Mouse (Mus musculus) megakaryocyte, embryonic 14.5 days (primary cell): ENCODE data around the gene Gnas. TPM values are rescaled to one million over a fixed set of nuclear protein-coding genes. Genes with fewer than 3 reads are reported as not detected.

Experiments
- H3K27me3 ChIP-seq: replicated peaks from 2 replicates; pipeline ENCODE3; 2012; ENCODE audit warnings: inconsistent platforms
- H3K36me3 ChIP-seq: replicated peaks from 2 replicates; pipeline ENCODE3; 2012; ENCODE audit warnings: low read length, inconsistent platforms, mixed read lengths
- H3K4me1 ChIP-seq: 2 replicates; pipeline ENCODE4 v1.6.1; 2012; ENCODE audit warnings: inconsistent platforms
- H3K4me3 ChIP-seq: replicated peaks from 2 replicates; pipeline ENCODE3; 2012; ENCODE audit warnings: moderate library complexity, mild to moderate bottlenecking, inconsistent platforms
- H3K9me3 ChIP-seq: 2 replicates; pipeline ENCODE4 v1.6.1; 2012; ENCODE audit warnings: inconsistent platforms
- FLI1 ChIP-seq: IDR thresholded peaks from 2 replicates; pipeline ENCODE4 v1.6.1; 2012; ENCODE audit warnings: low read length, inconsistent platforms, mixed read lengths
- GATA1 ChIP-seq: IDR thresholded peaks from 3 replicates; pipeline ENCODE4 v1.6.1; 2012; ENCODE audit warnings: mixed read lengths, low read length, inconsistent platforms, borderline replicate concordance
- polyA plus RNA-seq: library from polyadenylated mRNA; stranded (reverse); fragments of >175 nt; gene quantifications from 2 replicates; pipeline ENCODE4 v1.2.3, GENCODE M21; 2012; ENCODE audit warnings: low replicate concordance; ENCODE audit not compliant: insufficient read depth

Gnas gene
- polyA plus RNA-seq, 1 experiment = 1,276 TPM

DNA sequence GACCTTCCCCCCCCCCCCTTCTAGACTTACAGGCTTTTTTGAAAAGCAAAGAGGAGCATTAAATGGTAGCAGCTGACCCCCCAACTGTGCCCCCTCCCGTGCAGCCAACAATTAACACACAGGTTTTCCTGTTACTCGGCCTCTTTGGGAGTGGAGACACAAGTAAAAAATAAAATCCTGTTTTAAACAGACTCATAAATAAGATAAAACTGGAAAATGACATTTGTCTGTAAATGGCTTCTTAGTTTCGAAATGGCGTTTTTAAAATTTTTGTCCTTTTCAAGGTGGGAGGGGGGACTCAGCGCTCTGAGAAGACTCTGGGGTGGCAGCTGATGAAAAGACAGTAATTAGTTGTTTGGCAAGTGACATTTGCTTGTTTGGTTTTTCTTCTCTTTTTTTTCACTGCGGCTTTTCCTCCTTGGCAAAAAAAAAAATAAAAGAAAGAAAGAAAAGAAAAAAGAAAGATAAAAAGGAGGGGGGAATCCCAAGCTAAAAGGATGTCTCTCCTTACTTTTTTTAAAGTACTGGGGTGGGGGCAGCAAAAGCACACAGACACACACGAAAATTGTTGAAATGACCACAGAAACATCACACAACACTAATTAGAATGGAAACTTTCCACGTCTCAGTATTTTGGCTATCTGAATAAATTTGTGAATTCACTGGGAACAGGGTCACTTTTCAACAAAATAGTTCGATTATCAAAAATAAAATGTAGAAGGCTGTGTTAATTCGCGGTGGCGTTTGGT is 47.3 kb downstream of the Gnas start:
- H3K4me1 ChIP-seq = peaks cover 53% of the 10 kb centered on the region
- peak overlapping the region; percentile 97 for H3K4me3 ChIP-seq
- no peaks in the 10 kb centered on the region for H3K27me3 ChIP-seq
- TF ChIP-seq FLI1 = no peak
- TF ChIP-seq GATA1 = no peak
- peaks cover 40% of the 10 kb centered on the region for H3K36me3 ChIP-seq
- H3K9me3 ChIP-seq = peaks cover 9% of the 10 kb centered on the region

DNA sequence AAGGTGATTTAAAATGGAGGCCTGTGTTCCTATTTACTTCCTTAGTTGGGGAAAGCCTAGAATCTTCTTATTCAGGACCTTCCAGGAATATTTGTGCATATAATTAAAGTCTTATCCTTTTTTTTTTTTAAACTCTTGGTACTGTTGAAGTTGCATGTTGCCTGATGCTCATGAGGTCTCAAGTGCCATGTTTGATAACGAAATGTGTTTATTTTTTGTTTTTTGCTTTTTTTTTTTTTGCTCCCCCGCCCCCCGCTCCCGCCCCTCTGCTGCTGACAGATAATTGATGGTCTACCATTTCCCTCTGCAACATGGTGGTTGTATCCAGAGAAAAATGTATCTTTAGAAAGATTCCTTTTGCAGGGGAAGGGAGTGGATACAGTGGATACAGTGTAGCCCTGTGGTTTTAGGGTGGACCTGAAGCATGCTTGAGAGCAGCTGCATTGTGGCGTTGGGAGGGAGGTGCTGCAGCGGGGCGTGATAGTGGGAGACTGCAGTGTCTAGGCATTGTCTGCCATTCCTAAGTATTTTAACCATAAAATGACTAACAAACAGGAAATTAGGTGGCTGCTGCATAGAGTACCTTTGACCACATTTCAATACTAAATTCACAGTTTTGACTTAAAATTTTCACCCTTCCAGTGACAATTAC is 49.2 kb downstream of the Gnas start:
- Histone ChIP-seq H3K27me3 (no peaks in the 10 kb centered on the region), H3K9me3 (no peaks in the 10 kb centered on the region), H3K4me1 (peaks cover 71% of the 10 kb centered on the region), H3K36me3 (peaks cover 57% of the 10 kb centered on the region), H3K4me3 (peak overlapping the region; percentile 86)
- TF ChIP-seq GATA1 (no peak), FLI1 (no peak)

DNA sequence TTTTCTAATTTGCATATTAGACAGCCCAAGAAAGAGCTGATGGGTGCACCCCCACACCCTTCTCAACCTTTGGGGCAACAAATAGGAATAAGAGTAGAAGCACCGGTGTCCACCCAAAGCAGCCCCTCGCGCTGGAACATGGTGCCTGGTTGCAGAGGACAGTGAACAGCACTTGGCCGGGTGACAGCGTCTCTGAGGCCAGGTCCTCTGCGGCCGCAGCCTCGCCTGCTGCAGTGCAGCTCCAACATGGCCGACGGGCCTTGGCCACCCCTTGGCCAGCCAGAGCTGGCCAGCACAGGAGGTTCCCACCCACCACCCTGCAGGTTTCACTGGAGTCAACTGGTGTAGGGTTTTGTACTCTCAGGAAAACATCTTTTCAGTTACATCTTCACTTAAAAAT is 50.3 kb downstream of the Gnas start:
- Histone ChIP-seq H3K4me1 (peaks cover 75% of the 10 kb centered on the region), H3K36me3 (peaks cover 68% of the 10 kb centered on the region), H3K27me3 (no peaks in the 10 kb centered on the region), H3K9me3 (no peaks in the 10 kb centered on the region), H3K4me3 (peak overlapping the region; percentile 62)
- TF ChIP-seq FLI1 = no peak
- no peak for TF ChIP-seq GATA1

DNA sequence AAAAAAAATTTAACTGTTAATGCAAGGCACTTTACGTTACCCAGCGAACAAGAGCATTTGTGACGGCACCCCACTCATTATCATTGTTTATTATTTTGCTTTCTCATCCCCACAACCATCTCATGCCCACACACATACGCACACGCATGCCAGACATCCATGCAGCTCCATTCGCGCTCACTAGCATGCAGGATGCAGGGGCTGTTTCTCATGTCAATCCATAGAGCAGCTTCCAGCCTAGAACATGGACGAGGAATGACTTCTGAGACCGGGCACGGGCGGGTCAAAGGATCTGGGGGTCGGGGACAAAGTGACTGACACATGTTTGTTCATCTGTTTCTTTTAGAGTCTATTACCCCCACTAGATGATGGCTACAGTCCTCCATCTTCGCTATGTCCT is 53.2 kb downstream of the Gnas start:
- H3K4me1 ChIP-seq = peaks cover 98% of the 10 kb centered on the region
- H3K4me3 ChIP-seq = no peak overlapping the region

DNA sequence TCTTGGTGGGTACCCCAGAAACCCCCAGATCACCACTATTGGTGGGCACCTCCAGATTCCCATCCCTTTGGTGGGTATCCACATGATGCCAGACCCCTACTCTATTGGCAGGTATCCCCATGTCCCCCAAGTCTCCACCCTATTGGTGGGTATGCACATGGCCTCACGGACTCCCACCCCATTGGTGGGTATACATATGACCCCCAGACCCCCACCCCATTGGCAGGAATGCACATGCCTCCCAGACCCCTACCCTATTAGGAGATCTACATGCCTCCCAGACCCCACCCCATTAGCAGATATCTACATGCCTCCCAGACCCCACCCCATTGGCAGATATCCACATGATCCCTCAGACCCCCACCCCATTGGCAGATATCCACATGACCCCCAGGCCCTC is 55.6 kb downstream of the Gnas start:
- H3K27me3 ChIP-seq = no peaks in the 10 kb centered on the region
- TF ChIP-seq FLI1 (no peak), GATA1 (no peak)
- no peaks in the 10 kb centered on the region for H3K9me3 ChIP-seq
- peaks cover 98% of the 10 kb centered on the region for H3K4me1 ChIP-seq
- H3K36me3 ChIP-seq = peaks cover 99% of the 10 kb centered on the region
- no peak overlapping the region for H3K4me3 ChIP-seq

More for the DNA sequence above, 53.2 kb downstream of the Gnas start:
- H3K36me3 ChIP-seq = peaks cover 92% of the 10 kb centered on the region
- no peak for TF ChIP-seq FLI1
- no peak for TF ChIP-seq GATA1
- no peaks in the 10 kb centered on the region for H3K9me3 ChIP-seq
- no peaks in the 10 kb centered on the region for H3K27me3 ChIP-seq

DNA sequence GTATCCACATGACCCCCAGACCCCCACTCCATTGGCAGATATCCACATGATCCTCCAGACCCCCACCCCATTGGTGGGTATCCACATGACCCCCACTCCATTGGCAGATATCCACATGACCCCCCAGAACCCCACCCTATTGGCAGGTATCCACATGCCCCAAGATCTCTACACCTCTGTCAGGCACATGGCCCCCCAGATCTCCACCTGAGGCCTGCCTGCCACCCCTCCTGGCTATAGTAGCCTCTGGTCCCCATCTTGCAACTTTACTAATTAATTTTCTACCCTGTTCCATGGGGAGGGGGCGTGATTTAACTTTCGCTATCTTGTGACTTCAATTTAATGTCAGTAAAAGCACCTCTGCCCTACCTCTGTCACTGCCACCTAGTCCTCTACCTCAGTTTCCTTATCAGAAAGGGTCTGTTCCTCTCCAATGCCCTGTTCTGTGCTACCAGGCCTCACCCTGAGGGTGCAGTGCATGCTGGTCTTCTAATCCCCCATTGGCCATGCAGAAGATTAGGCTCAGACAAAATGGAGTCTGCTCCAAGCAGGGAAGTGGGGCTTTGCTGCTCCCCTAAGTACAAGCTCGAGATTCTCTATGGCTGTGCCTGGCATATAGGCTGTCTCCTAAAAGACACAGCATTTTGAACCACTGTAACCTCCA is 56.2 kb downstream of the Gnas start:
- H3K36me3 ChIP-seq = peaks cover 99% of the 10 kb centered on the region
- H3K27me3 ChIP-seq = no peaks in the 10 kb centered on the region
- no peaks in the 10 kb centered on the region for H3K9me3 ChIP-seq
- H3K4me1 ChIP-seq = peaks cover 98% of the 10 kb centered on the region
- TF ChIP-seq FLI1 (no peak), GATA1 (no peak)
- peak overlapping the region; percentile 17 for H3K4me3 ChIP-seq

DNA sequence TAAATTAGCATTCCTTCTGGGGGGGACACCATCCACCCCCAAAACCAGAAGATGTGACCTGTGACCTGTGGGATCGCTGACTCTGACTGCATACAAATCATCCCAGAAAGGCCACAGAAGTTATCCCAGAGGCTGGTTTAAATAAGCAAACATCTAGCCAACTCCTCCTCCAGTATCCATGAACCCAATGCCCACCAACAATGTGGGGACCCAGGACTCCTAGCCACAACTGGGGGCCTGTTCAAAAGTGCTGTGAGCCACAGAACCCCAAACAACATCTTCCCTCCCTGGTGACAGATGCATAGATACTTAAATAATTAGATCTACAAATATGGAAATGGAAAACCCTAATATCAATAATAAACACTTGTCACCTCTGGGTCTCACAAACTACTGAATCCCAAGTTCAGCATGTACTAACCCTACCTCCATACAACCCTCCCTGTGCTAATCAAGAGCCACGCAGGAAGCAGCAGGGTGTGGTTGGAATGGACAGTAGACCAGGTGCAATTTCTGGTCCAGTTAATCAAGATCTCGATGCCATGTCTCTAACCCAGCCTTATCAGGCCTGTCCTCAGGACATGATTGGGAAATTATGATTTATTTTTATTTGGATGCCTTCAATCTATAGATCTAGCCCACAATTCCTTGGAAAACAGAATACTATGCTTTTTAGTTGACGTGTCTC is 56.9 kb downstream of the Gnas start:
- Histone ChIP-seq H3K4me1 (peaks cover 96% of the 10 kb centered on the region), H3K36me3 (peaks cover 99% of the 10 kb centered on the region), H3K27me3 (no peaks in the 10 kb centered on the region), H3K9me3 (no peaks in the 10 kb centered on the region), H3K4me3 (no peak overlapping the region)
- TF ChIP-seq GATA1 (no peak), FLI1 (no peak)

DNA sequence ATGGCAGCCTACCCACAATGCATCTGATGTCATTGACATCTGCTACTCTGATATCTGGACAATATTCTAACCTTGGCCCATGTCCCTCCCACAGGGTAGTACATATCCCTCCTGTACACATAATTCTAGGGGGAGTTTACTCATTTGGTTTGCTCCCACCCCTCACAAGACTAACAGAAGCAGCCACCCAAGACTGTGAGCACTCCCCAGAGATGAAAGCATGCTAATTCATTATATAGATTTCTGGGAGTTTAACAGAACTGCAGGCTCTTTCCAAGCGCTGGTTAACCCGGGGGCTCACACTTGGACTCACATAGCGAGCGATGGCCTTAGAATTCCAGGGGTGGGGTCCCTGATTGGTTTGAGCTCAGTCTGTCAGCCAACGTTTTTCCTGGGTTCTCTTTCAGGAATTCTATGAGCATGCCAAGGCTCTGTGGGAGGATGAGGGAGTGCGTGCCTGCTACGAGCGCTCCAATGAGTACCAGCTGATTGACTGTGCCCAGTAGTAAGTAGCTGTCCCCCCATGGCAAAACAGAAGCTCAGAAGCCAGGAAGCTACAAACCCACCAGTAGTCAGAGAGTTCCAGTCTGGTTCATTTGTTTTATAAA is 58.8 kb downstream of the Gnas start:
- peaks cover 93% of the 10 kb centered on the region for H3K36me3 ChIP-seq
- no peaks in the 10 kb centered on the region for H3K27me3 ChIP-seq
- no peaks in the 10 kb centered on the region for H3K9me3 ChIP-seq
- peaks cover 80% of the 10 kb centered on the region for H3K4me1 ChIP-seq
- TF ChIP-seq FLI1 (no peak), GATA1 (no peak)
- peak overlapping the region; percentile 46 for H3K4me3 ChIP-seq

DNA sequence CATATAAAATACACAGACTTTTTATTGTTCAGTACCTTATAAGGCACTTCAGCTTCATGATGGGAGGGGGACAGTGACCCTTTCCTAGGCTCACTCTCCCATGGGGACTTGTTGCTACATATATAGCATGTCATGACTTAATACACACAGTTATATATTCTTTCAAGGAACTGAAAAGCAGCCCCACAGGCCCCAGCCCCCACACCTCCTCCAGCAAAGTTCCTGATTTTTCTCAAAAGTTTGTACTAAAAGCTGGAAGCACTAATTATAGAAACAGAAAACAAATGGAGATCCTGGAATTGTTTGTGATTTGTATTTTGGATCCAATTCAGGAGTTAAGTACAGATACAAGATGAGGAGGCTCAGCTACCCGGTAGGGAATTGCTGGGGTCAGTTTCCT is 59.4 kb downstream of the Gnas start:
- Histone ChIP-seq H3K9me3 (no peaks in the 10 kb centered on the region), H3K4me3 (peak overlapping the region; percentile 82), H3K27me3 (no peaks in the 10 kb centered on the region), H3K36me3 (peaks cover 86% of the 10 kb centered on the region), H3K4me1 (peaks cover 74% of the 10 kb centered on the region)
- no peak for TF ChIP-seq FLI1
- no peak for TF ChIP-seq GATA1
